Mouse (Mus musculus): ENCODE measurements at regions not wholly inside any gene's neighbourhood (a gene's known extent, or its start where the extent isn't known, plus 50 kb on each side); places are given as distances from the start of the nearest gene placed in this dataset.

GRCm38 (mm10) chr7:63811816-63812215, 104.8 kb upstream of the E030018B13Rik start:
- Histone ChIP-seq H3K27ac (replicated peaks; ENCODE audit: low read depth, low read length) (no peak overlapping the region), H3K4me3 (ENCODE audit: insufficient read depth, low read depth, low read length) (no peak overlapping the region), H3K4me1 (ENCODE audit: control insufficient read depth, insufficient read depth, insufficient read length, low read length) (peaks cover 9% of the 10 kb centered on the region)

- no peak overlapping the region for H3K27ac ChIP-seq (replicated peaks; ENCODE audit: low read depth, low read length)
- H3K4me3 ChIP-seq (ENCODE audit: insufficient read depth, low read depth, low read length), result no peak overlapping the region
- peaks cover 11% of the 10 kb centered on the region for H3K4me1 ChIP-seq (ENCODE audit: control insufficient read depth, insufficient read depth, insufficient read length, low read length)
Observed at GRCm38 (mm10) chr7:63815531-63815930, 101.1 kb upstream of the E030018B13Rik start.

- Histone ChIP-seq H3K4me3 (ENCODE audit: insufficient read depth, low read depth, low read length) (no peak overlapping the region), H3K27ac (replicated peaks; ENCODE audit: low read depth, low read length) (peak overlapping the region; percentile 68; the same call in 1 of the 2 replicates), H3K4me1 (ENCODE audit: control insufficient read depth, insufficient read depth, insufficient read length, low read length) (peaks cover 11% of the 10 kb centered on the region)
Observed at GRCm38 (mm10) chr7:63816056-63816941, 100.4 kb upstream of the E030018B13Rik start.

GRCm38 (mm10) chr7:63817476-63817875, 99.2 kb upstream of the E030018B13Rik start:
- H3K27ac ChIP-seq (replicated peaks; ENCODE audit: low read depth, low read length), result no peak overlapping the region
- no peak overlapping the region for H3K4me3 ChIP-seq (ENCODE audit: insufficient read depth, low read depth, low read length)

GRCm38 (mm10) chr7:63818105-63818504, 98.6 kb upstream of the E030018B13Rik start:
- Histone ChIP-seq H3K27ac (replicated peaks; ENCODE audit: low read depth, low read length) (no peak overlapping the region), H3K4me1 (ENCODE audit: control insufficient read depth, insufficient read depth, insufficient read length, low read length) (peaks cover 11% of the 10 kb centered on the region), H3K4me3 (ENCODE audit: insufficient read depth, low read depth, low read length) (no peak overlapping the region)

More at GRCm38 (mm10) chr7:63817476-63817875, 99.2 kb upstream of the E030018B13Rik start:
- H3K4me1 ChIP-seq (ENCODE audit: control insufficient read depth, insufficient read depth, insufficient read length, low read length), result peaks cover 11% of the 10 kb centered on the region

GRCm38 (mm10) chr7:63820286-63820685, 96.4 kb upstream of the E030018B13Rik start:
- Histone ChIP-seq H3K4me3 (ENCODE audit: insufficient read depth, low read depth, low read length) (no peak overlapping the region), H3K27ac (replicated peaks; ENCODE audit: low read depth, low read length) (no peak overlapping the region), H3K4me1 (ENCODE audit: control insufficient read depth, insufficient read depth, insufficient read length, low read length) (peaks cover 11% of the 10 kb centered on the region)

- no peaks in the 10 kb centered on the region; the same call in 1 of the 2 replicates for H3K4me1 ChIP-seq (ENCODE audit: control insufficient read depth, insufficient read depth, insufficient read length, low read length)
- no peak overlapping the region for H3K27ac ChIP-seq (replicated peaks; ENCODE audit: low read depth, low read length)
- no peak overlapping the region for H3K4me3 ChIP-seq (ENCODE audit: insufficient read depth, low read depth, low read length)
Observed at GRCm38 (mm10) chr7:63822001-63822400, 94.7 kb upstream of the E030018B13Rik start.

GRCm38 (mm10) chr7:63824009-63824408, 92.6 kb upstream of the E030018B13Rik start:
- Histone ChIP-seq H3K4me1 (ENCODE audit: control insufficient read depth, insufficient read depth, insufficient read length, low read length) (no peaks in the 10 kb centered on the region; the same call in 1 of the 2 replicates), H3K27ac (replicated peaks; ENCODE audit: low read depth, low read length) (no peak overlapping the region), H3K4me3 (ENCODE audit: insufficient read depth, low read depth, low read length) (no peak overlapping the region)

- no peaks in the 10 kb centered on the region for H3K4me1 ChIP-seq (ENCODE audit: control insufficient read depth, insufficient read depth, insufficient read length, low read length)
- no peak overlapping the region for H3K27ac ChIP-seq (replicated peaks; ENCODE audit: low read depth, low read length)
Observed at GRCm38 (mm10) chr7:63829362-63829920, 87.2 kb upstream of the E030018B13Rik start.

GRCm38 (mm10) chr7:63833676-63834075, 83.0 kb upstream of the E030018B13Rik start:
- Histone ChIP-seq H3K4me1 (ENCODE audit: control insufficient read depth, insufficient read depth, insufficient read length, low read length) (no peaks in the 10 kb centered on the region), H3K27ac (replicated peaks; ENCODE audit: low read depth, low read length) (no peak overlapping the region), H3K4me3 (ENCODE audit: insufficient read depth, low read depth, low read length) (no peak overlapping the region)

More at GRCm38 (mm10) chr7:63829362-63829920, 87.2 kb upstream of the E030018B13Rik start:
- H3K4me3 ChIP-seq (ENCODE audit: insufficient read depth, low read depth, low read length), result no peak overlapping the region

GRCm38 (mm10) chr7:63835958-63836357, 80.7 kb upstream of the E030018B13Rik start:
- Histone ChIP-seq H3K4me3 (ENCODE audit: insufficient read depth, low read depth, low read length) (no peak overlapping the region), H3K4me1 (ENCODE audit: control insufficient read depth, insufficient read depth, insufficient read length, low read length) (no peaks in the 10 kb centered on the region), H3K27ac (replicated peaks; ENCODE audit: low read depth, low read length) (no peak overlapping the region)
